Mouse (Mus musculus) cortical plate, adult 2 months (tissue): ENCODE measurements around the gene Gps2. TPM values are rescaled to one million over a fixed set of nuclear protein-coding genes. Genes with fewer than 3 reads are reported as not detected.

Experiments
- H3K27ac ChIP-seq: fragments of 200-500 bp; 2 replicates; pipeline ENCODE4 v1.5.1; 2012; ENCODE audit warnings: low read length, control low read depth, inconsistent platforms; ENCODE audit not compliant: insufficient read depth
- H3K4me1 ChIP-seq: fragments of 200-500 bp; 2 replicates; pipeline ENCODE4 v1.6.1; 2011; ENCODE audit warnings: low read length; ENCODE audit not compliant: control insufficient read depth, insufficient read depth
- H3K4me3 ChIP-seq: fragments of 200-500 bp; 2 replicates; pipeline ENCODE4 v1.5.1; 2011; ENCODE audit warnings: mild to moderate bottlenecking, low read length, control low read depth; ENCODE audit not compliant: insufficient read depth
- CTCF ChIP-seq: fragments of 200-500 bp; IDR thresholded peaks from 2 replicates; pipeline ENCODE4 v1.5.1; 2011; ENCODE audit warnings: mild to moderate bottlenecking, control low read depth, low read length; ENCODE audit not compliant: insufficient read depth; ENCODE audit errors: extremely low read depth
- POLR2A ChIP-seq: fragments of 200-500 bp; IDR thresholded peaks from 2 replicates; pipeline ENCODE4 v1.6.1; 2011; ENCODE audit warnings: mild to moderate bottlenecking, low read length, control low read depth; ENCODE audit not compliant: insufficient read depth; ENCODE audit errors: extremely low read depth
- polyA plus RNA-seq: library from polyadenylated mRNA; depleted of rRNA; stranded (reverse); fragments of >200 nt; gene quantifications from 2 replicates; pipeline ENCODE4 v1.2.3, GENCODE M21; 2012

Gene Gps2
- polyA plus RNA-seq, 1 experiment = 55.2 TPM

DNA sequence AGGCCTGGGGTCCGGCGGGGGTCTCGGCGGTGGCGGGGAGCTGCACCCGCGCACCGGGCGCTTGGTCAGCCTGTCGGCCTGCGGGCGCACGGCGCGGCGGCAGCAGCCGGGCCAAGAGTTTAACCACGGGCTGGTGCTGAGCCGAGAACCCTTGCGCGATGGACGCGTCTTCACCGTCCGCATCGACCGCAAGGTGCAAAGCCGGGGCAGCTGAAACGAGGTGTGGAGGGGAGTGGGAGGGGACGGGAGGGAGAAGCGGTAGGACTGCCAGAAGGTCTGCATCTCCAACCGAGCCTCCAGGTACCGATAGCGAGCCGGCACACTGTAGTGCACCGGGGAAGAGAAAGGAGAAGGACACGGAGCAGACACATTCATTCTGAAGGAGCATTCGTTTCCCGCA is 11.7 kb upstream of the Gps2 start:
- TF ChIP-seq CTCF = no peak
- no peak for TF ChIP-seq POLR2A
- Histone ChIP-seq H3K4me3 (peak overlapping the region; percentile 69), H3K4me1 (0 out of 2 replicates have a peak, but pooled peaks cover 4% of the 10 kb centered on the region), H3K27ac (no peak overlapping the region)

DNA sequence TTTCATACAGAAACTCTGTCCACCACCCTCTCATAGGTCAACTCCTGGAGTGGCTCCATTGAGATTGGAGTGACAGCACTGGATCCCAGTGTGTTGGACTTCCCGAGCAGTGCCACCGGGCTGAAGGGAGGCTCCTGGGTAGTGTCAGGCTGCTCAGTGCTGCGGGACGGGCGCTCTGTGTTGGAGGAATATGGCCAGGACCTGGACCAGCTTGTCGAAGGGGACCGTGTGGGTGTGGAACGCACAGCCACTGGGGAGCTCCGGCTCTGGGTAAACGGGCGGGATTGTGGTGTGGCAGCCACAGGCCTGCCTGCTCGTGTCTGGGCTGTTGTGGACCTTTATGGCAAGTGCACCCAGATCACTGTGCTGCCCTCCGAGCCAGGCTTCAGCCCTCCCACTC is 10.7 kb upstream of the Gps2 start:
- Histone ChIP-seq H3K27ac (no peak overlapping the region), H3K4me3 (0 out of 2 replicates have a peak overlapping the region, but pooled peaks have one; percentile 69), H3K4me1 (0 out of 2 replicates have a peak, but pooled peaks cover 4% of the 10 kb centered on the region)
- TF ChIP-seq CTCF (no peak), POLR2A (no peak)

DNA sequence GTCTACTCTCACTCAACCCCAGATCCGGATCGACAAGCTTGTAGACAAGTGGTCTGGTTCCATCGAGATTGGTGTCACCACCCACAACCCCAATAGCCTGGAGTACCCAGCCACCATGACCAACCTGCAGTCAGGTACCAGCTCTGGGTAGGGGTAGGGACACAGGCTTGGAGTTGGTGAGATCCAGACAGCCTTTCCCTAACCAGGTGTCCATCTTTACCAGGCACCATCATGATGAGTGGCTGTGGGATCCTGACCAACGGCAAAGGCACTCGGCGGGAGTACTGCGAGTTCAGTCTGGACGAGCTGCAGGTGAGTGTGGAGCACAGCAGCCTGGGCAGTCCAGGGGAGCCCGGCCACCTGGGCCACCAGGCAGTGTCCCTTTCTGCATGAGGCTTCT is 9.4 kb upstream of the Gps2 start:
- Histone ChIP-seq H3K4me3 (no peak overlapping the region), H3K4me1 (0 out of 2 replicates have a peak, but pooled peaks cover 4% of the 10 kb centered on the region), H3K27ac (no peak overlapping the region)
- TF ChIP-seq CTCF (no peak), POLR2A (no peak)

DNA sequence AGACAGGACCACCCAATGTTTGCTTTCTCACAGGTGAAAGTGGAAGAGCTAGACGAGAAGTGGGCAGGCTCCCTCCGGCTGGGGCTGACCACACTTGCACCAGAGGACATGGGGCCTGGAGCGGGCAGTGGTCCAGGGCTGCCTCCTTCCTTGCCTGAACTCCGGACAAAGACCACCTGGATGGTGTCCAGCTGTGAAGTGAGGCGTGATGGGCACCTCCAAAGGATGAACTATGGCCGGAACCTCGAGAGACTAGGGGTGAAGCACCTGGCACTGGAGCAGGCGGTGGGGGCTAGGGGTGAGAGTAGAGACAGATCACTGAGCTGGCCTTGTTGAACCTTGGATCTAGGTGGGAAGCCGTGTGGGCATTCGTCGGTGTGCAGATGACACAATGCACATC is 5.0 kb upstream of the Gps2 start:
- no peak for TF ChIP-seq CTCF
- no peak for TF ChIP-seq POLR2A
- H3K4me3 ChIP-seq = no peak overlapping the region
- no peak overlapping the region for H3K27ac ChIP-seq
- H3K4me1 ChIP-seq = no peaks in the 10 kb centered on the region

DNA sequence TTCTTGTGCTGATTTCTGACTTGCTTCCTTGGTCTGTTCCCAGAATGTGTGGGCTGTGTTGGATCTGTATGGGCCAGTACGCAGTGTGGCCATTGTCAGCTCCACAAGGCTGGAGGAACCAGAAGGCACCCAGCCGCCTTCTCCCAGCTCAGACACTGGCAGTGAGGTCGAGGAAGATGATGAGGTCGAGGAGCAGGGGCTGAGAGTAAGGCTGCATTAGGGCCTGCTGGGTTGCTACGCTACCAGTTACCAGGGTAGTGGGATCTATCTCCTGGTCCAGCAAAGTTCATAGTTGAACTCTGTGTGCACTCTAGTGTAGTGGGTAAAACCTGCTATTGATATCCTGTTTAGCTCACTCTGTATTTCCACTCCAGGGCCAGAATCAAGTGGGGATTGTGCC is 4.5 kb upstream of the Gps2 start:
- TF ChIP-seq POLR2A = no peak
- TF ChIP-seq CTCF = no peak

DNA sequence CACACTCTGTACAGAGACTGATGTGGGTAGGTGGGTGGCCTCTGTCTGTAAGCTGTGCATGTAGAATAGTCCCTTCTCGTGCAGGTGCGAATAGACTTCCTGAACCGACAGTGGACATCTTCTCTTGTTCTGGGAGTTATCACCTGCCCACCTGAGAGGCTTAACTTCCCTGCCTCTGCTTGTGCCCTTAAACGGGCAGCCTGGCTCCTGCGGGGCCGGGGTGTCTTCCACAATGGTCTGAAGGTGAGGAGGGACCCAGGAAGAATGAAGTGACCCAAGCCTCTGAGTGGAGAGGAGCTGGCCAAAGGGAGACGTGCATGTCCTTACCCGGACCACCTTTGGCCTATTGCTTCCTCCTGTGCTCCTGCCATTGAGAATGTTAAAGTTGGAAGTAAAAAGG is 3.5 kb upstream of the Gps2 start:
- Histone ChIP-seq H3K4me3 (no peak overlapping the region), H3K27ac (no peak overlapping the region), H3K4me1 (peaks cover 2% of the 10 kb centered on the region; the same call in 1 of the 2 replicates)
- TF ChIP-seq CTCF = no peak
- no peak for TF ChIP-seq POLR2A

More for the DNA sequence above, 4.5 kb upstream of the Gps2 start:
- Histone ChIP-seq H3K27ac (no peak overlapping the region), H3K4me1 (no peaks in the 10 kb centered on the region), H3K4me3 (no peak overlapping the region)

DNA sequence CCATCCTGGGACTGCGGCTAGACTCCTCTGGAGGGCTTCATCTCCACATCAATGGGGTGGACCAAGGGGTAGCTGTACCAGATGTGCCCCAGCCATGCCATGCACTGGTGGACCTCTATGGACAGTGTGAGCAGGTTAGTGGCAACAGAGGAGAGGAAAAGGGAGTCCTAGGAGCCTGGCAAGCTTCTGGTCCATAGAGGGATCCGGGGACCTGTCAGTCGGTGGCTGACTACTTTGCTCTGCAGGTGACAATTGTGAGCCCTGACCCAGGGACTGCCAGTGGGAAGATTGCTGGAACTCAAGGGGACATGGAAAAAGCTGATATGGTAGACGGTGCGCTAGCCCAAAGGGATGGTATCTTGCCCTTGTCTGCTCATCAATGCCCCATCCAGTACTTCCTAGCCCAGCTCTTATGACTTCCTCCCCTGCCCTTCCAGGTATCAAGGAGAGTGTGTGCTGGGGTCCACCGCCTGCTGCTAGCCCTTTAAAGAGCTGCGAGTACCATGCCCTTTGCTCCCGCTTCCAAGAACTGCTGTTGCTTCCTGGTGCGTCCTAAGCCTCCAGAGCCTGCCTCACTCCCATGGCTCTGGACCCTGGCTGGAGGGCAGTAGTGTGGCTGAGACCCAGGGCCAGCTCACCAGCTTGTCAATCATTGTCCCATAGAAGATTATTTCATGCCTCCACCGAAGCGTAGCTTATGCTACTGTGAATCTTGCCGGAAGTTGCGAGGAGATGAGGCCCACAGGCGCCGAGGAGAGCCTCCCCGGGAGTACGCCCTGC is 2.7 kb upstream of the Gps2 start:
- TF ChIP-seq POLR2A (no peak), CTCF (no peak)
- Histone ChIP-seq H3K27ac (no peak overlapping the region), H3K4me1 (peaks cover 2% of the 10 kb centered on the region; the same call in 1 of the 2 replicates), H3K4me3 (no peak overlapping the region)

DNA sequence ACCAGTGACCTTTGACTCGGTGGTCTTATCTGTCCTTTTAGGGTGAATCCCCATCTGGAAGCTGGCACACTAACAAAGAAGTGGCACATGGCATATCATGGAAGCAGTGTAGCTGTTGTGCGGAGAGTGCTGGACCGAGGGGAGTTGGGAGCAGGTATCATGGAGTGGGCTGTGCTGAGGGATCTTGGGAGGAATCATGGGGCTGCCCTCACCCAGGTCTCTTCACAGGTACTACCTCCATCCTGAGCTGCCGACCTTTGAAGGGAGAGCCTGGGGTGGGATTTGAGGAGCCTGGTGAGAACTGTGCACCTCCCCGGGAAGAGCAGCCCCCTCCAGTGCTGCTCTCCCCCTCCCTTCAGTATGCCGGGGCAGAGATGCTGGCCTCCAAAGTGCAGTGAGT is 2.0 kb upstream of the Gps2 start:
- TF ChIP-seq CTCF (no peak), POLR2A (no peak)
- Histone ChIP-seq H3K27ac (no peak overlapping the region), H3K4me3 (no peak overlapping the region), H3K4me1 (peaks cover 2% of the 10 kb centered on the region; the same call in 1 of the 2 replicates)

DNA sequence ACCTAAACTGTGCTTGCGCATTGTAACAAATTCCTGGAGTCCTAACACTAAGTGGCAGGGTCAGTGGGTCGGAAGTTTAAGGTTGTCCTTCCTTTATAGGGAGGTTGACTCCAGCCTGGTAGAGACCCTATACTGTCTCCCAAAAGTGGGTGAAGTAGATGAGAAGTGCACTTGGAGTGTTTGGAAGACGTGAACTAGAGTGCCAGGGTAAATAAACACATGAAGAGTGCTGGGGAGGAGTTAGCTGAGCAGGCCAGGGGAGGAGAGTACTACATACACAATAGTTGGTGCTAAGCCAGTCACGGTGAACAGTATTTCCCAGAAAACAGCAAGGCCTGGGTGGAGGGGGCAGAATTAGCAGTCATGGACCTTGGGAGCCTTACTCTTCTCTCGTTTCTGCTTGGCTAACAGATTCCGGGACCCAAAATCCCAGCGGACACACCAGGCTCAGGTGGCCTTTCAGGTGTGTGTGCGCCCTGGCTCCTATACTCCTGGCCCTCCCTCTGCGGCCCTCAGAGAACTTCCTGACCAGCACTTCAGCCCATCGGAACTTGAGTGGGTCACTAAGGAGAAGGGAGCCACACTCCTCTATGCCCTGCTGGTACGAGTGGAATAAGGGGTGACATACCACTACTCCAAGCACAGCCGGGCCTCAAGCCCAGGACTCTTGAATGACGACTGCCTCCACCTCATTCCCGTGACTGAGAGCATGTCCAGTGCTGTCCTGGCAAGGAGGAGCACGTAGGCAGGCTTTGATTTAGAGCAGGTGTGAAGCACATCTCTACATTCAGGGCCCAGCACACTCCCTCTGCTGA is 765 bp upstream of the Gps2 start:
- Histone ChIP-seq H3K27ac (no peak overlapping the region), H3K4me1 (peaks cover 2% of the 10 kb centered on the region; the same call in 1 of the 2 replicates), H3K4me3 (no peak overlapping the region; the same call in 1 of the 2 replicates)
- TF ChIP-seq POLR2A = no peak
- TF ChIP-seq CTCF = no peak
